Mouse (Mus musculus) kidney, embryonic 16.5 days (tissue): ENCODE measurements around the gene Fdxacb1. TPM values are rescaled to one million over a fixed set of nuclear protein-coding genes. Genes with fewer than 3 reads are reported as not detected.

Experiments
- ATAC-seq: fragments of 200-750 bp; cut with Nextera tagmentation; 2 replicates; pipeline ENCODE4 v1.8.0; 2017; ENCODE audit warnings: moderate TSS enrichment; ENCODE audit not compliant: low FRiP score, low TSS enrichment
- H3K27ac ChIP-seq: fragments of 300-500 bp; sonication (generic); 2 replicates; pipeline ENCODE4 v1.5.1; 2014; ENCODE audit warnings: low read length
- H3K27me3 ChIP-seq: fragments of 300-500 bp; sonication (generic); 2 replicates; pipeline ENCODE4 v1.6.1; 2014; ENCODE audit warnings: low read length, control low read depth, mixed read lengths; ENCODE audit not compliant: insufficient read depth
- H3K36me3 ChIP-seq: fragments of 300-500 bp; sonication (generic); 2 replicates; pipeline ENCODE4 v1.6.1; 2014; ENCODE audit warnings: low read length, control low read depth, mixed read lengths; ENCODE audit not compliant: insufficient read depth
- H3K4me1 ChIP-seq: fragments of 300-500 bp; sonication (generic); 2 replicates; pipeline ENCODE4 v1.6.1; 2014; ENCODE audit warnings: low read length, control low read depth, mixed read lengths; ENCODE audit not compliant: insufficient read depth
- H3K4me2 ChIP-seq: fragments of 300-500 bp; sonication (generic); replicated peaks from 2 replicates; pipeline ENCODE4 v1.6.1; 2014; ENCODE audit warnings: low read depth, low read length
- H3K4me3 ChIP-seq: fragments of 300-500 bp; sonication (generic); 2 replicates; pipeline ENCODE4 v1.5.1; 2014; ENCODE audit warnings: mild to moderate bottlenecking, low read length
- H3K9ac ChIP-seq: fragments of 300-500 bp; sonication (generic); replicated peaks from 2 replicates; pipeline ENCODE4 v1.6.1; 2014; ENCODE audit warnings: low read length
- H3K9me3 ChIP-seq: fragments of 300-500 bp; sonication (generic); 2 replicates; pipeline ENCODE4 v1.6.1; 2016; ENCODE audit warnings: low read length, control low read depth
- WGBS: fragments of 180-500 bp; shearing (Covaris S2); extraction: QIAGEN DNeasy Blood & Tissue Kit; methylation state at CpG from one replicate; pipeline ENCODE4 v1.1.7; 2014; 5-methylcytosine and 5-hydroxymethylcytosine counted together
- polyA plus RNA-seq: library from polyadenylated mRNA; unstranded; fragments of >200 nt; fragmentation: Nextera tagmentation; extraction: Ambion mirVana; gene quantifications from 2 replicates; pipeline ENCODE4 v1.2.1, GENCODE M21; 2015

Fdxacb1 gene
- polyA plus RNA-seq, 1 experiment from 2014 or later: 13.0 TPM

DNA sequence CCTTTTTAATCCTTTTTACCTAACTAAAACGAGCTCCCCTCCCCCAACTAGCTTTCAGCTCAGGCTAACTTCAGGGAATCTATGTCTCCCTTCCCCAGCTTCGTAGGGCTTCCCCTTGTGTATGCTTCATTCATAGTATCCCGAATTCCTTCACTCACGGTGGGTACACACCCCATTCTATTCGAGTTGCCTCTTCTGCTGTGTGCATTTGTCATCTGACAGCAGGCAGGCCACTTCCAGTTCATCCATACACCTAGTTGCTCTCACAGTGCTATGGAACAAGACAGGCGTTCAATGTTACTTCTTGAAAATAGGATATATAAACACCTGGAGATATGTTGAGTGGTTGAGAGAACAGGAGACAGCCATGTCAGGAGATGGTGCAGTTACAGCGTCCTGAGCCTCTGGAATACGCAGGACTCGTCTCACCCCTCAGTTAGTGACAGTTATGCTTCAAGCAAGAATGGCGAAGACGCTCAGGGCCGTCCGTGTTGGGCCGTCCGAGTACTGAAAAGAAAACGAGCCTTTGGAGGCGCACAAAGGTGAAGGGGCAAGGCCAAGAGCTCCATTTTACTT, 417 bp upstream of the Fdxacb1 start:
- ATAC-seq: 0 out of 2 replicates have a peak, but pooled peaks have one; percentile 3
- H3K27ac ChIP-seq: peak overlapping the region; percentile 96

DNA sequence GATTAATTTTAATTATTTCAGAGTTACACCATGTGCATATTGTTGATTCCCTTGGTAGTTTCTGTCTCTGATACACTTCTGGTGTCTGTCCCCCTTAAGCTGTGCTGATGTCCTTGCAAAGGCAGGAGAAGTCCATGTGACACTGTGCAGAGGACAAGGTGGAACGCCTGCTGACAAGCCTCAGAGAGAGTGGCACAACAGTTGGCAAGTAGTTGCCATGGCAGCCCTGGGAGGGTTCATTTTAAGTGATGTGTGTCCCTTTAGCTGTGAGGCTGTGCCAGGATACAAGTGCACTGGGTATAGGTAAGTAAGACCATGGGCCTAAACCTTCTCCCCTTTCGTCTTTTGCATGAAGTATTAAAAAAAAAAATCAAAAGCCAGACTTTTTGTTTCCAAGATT, 2.0 kb downstream of the Fdxacb1 start:
- Histone ChIP-seq H3K4me3 (no peak overlapping the region), H3K27ac (no peak overlapping the region), H3K4me2 (no peak overlapping the region), H3K9me3 (no peaks in the 10 kb centered on the region), H3K4me1 (peaks cover 19% of the 10 kb centered on the region), H3K36me3 (peaks cover 10% of the 10 kb centered on the region), H3K27me3 (no peaks in the 10 kb centered on the region), H3K9ac (no peak overlapping the region)
- ATAC-seq: no peak
- 91% methylated on average over 2 of the region's 2 CpGs for WGBS

More for the DNA sequence above, 417 bp upstream of the Fdxacb1 start:
- Histone ChIP-seq H3K36me3 (peaks cover 10% of the 10 kb centered on the region), H3K4me1 (peaks cover 9% of the 10 kb centered on the region; the same call in 1 of the 2 replicates), H3K9me3 (no peaks in the 10 kb centered on the region), H3K27me3 (no peaks in the 10 kb centered on the region), H3K9ac (peak overlapping the region; percentile 81), H3K4me3 (peak overlapping the region; percentile 86), H3K4me2 (peak overlapping the region; percentile 94)
- WGBS: 5% methylated on average over 17 of the region's 17 CpGs

DNA sequence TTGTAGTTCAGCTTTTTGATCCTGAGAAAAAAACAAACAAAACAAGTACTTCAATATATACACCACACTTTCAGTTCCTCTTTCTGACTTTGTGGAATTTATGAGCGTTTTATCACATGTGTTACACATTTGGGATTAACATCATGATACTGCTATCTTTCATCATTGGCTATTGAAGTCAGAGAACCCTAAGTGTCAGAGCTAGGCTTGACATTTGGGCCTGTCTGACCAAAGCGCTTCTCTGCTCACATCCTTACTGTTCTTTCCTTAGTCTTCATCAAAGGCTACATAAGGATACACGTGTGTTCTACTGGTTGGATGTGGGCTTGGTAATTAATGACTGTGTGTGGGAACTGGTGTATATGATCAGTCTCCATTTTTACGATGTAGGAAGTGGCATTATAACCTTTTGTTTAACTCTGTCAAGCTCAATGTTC, 6.0 kb downstream of the Fdxacb1 start:
- H3K4me3 ChIP-seq: 0 out of 2 replicates have a peak overlapping the region, but pooled peaks have one; percentile 95
- peak overlapping the region; percentile 41; the same call in 1 of the 2 replicates for H3K9ac ChIP-seq
- WGBS: 57% methylated on average over 4 of the region's 4 CpGs

GRCm38 (mm10) chr9:50774991-50775612, 7.1 kb downstream of the Fdxacb1 start, which contains the start of the genes Alg9 and 1110032A03Rik:
Alg9 (plus strand) TSS chr9:50775019.
1110032A03Rik (minus strand) TSS chr9:50775520.
- Histone ChIP-seq H3K36me3 (peaks cover 16% of the 10 kb centered on the region), H3K9me3 (no peaks in the 10 kb centered on the region), H3K9ac (peak within 1 kb of the TSS; percentile 97), H3K4me1 (peaks cover 18% of the 10 kb centered on the region), H3K27me3 (no peaks in the 10 kb centered on the region), H3K4me2 (peak within 1 kb of the TSS; percentile 82), H3K27ac (peak within 1 kb of the TSS; percentile 84), H3K4me3 (peak within 1 kb of the TSS; percentile 95)
- 0% methylated on average over 35 of the region's 51 CpGs for WGBS
- ATAC-seq: peak; percentile 88

More for the DNA sequence above, 6.0 kb downstream of the Fdxacb1 start:
- H3K27ac ChIP-seq: no peak overlapping the region
- ATAC-seq: no peak
- peak overlapping the region; percentile 82 for H3K4me2 ChIP-seq
- no peaks in the 10 kb centered on the region for H3K9me3 ChIP-seq
- no peaks in the 10 kb centered on the region for H3K27me3 ChIP-seq
- peaks cover 12% of the 10 kb centered on the region for H3K36me3 ChIP-seq
- H3K4me1 ChIP-seq: peaks cover 19% of the 10 kb centered on the region

DNA sequence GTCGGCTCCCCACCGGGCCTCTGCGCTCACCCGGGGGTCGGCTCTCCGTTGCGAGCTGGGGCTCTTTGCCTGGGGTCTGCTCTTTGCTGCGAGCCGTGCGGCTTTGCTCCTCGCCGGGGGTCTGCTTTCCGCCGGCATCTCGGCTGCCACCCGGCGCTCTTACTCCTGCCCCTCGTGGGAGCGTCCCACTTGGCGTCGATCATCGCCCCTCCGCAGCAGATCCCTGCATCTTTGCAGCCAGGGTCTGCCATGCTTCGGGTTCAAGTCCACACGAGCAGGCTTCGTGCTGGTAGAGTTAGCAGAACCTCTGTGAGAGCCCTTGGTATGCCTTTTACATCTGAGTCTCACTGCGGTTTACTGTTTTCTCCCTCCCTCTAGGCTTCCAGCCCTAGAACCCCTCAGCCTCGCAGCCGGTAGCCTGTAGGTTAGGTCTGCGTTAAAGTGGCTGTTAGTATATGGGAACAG, 7.7 kb downstream of the Fdxacb1 start:
- under 1% methylated on average over 30 of the region's 30 CpGs for WGBS
- Histone ChIP-seq H3K36me3 (peaks cover 21% of the 10 kb centered on the region), H3K4me2 (peak overlapping the region; percentile 82), H3K27me3 (no peaks in the 10 kb centered on the region), H3K4me1 (peaks cover 18% of the 10 kb centered on the region), H3K27ac (peak overlapping the region; percentile 84; the same call in 1 of the 2 replicates), H3K9ac (peak overlapping the region; percentile 97), H3K9me3 (no peaks in the 10 kb centered on the region), H3K4me3 (peak overlapping the region; percentile 95)
- ATAC-seq: peak; percentile 37; the same call in 1 of the 2 replicates

- Histone ChIP-seq H3K4me1 (peaks cover 18% of the 10 kb centered on the region), H3K27ac (no peak overlapping the region)
- ATAC-seq: 0 out of 2 replicates have a peak, but pooled peaks have one; percentile 1
These were observed 8.2 kb downstream of the Fdxacb1 start for GRCm38 (mm10) chr9:50776162-50776760.

GRCm38 (mm10) chr9:50782155-50782554, 14.1 kb downstream of the Fdxacb1 start:
- H3K4me2 ChIP-seq: no peak overlapping the region

More at GRCm38 (mm10) chr9:50776162-50776760, 8.2 kb downstream of the Fdxacb1 start:
- WGBS: 53% methylated on average over 11 of the region's 11 CpGs
- peaks cover 23% of the 10 kb centered on the region; the same call in 1 of the 2 replicates for H3K36me3 ChIP-seq
- H3K4me2 ChIP-seq: peak overlapping the region; percentile 82
- peak overlapping the region; percentile 95 for H3K4me3 ChIP-seq
- no peaks in the 10 kb centered on the region for H3K27me3 ChIP-seq
- no peaks in the 10 kb centered on the region for H3K9me3 ChIP-seq
- H3K9ac ChIP-seq: peak overlapping the region; percentile 97

GRCm38 (mm10) chr9:50795266-50795665, 27.2 kb downstream of the Fdxacb1 start:
- Histone ChIP-seq H3K27me3 (no peaks in the 10 kb centered on the region), H3K9ac (no peak overlapping the region), H3K4me1 (no peaks in the 10 kb centered on the region), H3K27ac (no peak overlapping the region), H3K36me3 (peaks cover 26% of the 10 kb centered on the region), H3K4me2 (no peak overlapping the region), H3K4me3 (no peak overlapping the region), H3K9me3 (no peaks in the 10 kb centered on the region)
- ATAC-seq: no peak
- WGBS: 86% methylated on average over 3 of the region's 3 CpGs

More at GRCm38 (mm10) chr9:50782155-50782554, 14.1 kb downstream of the Fdxacb1 start:
- peaks cover 56% of the 10 kb centered on the region for H3K36me3 ChIP-seq
- no peak for ATAC-seq
- no peaks in the 10 kb centered on the region for H3K4me1 ChIP-seq
- H3K9ac ChIP-seq: no peak overlapping the region
- no peaks in the 10 kb centered on the region for H3K27me3 ChIP-seq
- H3K4me3 ChIP-seq: no peak overlapping the region
- no peaks in the 10 kb centered on the region for H3K9me3 ChIP-seq
- H3K27ac ChIP-seq: no peak overlapping the region
- WGBS: 81% methylated on average over 2 of the region's 2 CpGs

GRCm38 (mm10) chr9:50796776-50797175, 28.7 kb downstream of the Fdxacb1 start:
- Histone ChIP-seq H3K4me2 (no peak overlapping the region), H3K27ac (no peak overlapping the region), H3K9me3 (no peaks in the 10 kb centered on the region), H3K4me3 (no peak overlapping the region), H3K36me3 (peaks cover 24% of the 10 kb centered on the region), H3K9ac (no peak overlapping the region), H3K4me1 (no peaks in the 10 kb centered on the region), H3K27me3 (no peaks in the 10 kb centered on the region)
- WGBS: 83% methylated on average over 8 of the region's 8 CpGs
- no peak for ATAC-seq
